Mouse (Mus musculus): ENCODE measurements around the gene Atp8a2. TPM values are rescaled to one million over a fixed set of nuclear protein-coding genes. Genes with fewer than 3 reads are reported as not detected.
"Not testable (repeated sequence)": the region's sequence is repeated elsewhere in the genome, so short reads cannot be mapped to it uniquely, and the experiment has no call there.

The Atp8a2 gene
- total RNA-seq, 1 experiment from 2014 or later = 0.82 TPM

GRCm38 (mm10) chr14:60026647-60027046, 170.3 kb downstream of the Atp8a2 start:
- DNase-seq = peak; percentile 78

GRCm38 (mm10) chr14:60015891-60016290, 181.1 kb downstream of the Atp8a2 start:
- peak; percentile 86 for DNase-seq

GRCm38 (mm10) chr14:60001801-60002200, 195.2 kb downstream of the Atp8a2 start:
- no peak for DNase-seq

DNA sequence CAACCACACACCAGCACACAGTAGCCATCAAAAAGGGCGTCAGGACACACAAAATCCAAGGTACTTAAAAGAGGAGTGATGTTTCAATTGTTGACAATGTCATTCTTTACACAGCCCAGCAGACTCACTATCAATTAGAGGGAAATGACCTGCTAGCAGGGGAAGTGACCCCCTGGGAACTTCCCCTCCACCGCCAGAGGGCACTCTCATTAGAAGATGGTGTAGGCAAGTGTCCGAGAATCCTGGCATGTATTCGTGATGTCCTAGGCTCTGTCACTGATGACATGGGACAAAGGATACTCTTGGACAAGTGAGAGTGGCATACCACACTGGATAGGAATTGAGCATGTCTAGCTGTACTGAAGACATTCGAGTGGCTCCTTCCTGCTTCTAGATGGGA, 208.1 kb downstream of the Atp8a2 start:
- peak; percentile 29 for DNase-seq

- no peak for DNase-seq
These were observed 209.0 kb downstream of the Atp8a2 start for GRCm38 (mm10) chr14:59987975-59988374.

DNA sequence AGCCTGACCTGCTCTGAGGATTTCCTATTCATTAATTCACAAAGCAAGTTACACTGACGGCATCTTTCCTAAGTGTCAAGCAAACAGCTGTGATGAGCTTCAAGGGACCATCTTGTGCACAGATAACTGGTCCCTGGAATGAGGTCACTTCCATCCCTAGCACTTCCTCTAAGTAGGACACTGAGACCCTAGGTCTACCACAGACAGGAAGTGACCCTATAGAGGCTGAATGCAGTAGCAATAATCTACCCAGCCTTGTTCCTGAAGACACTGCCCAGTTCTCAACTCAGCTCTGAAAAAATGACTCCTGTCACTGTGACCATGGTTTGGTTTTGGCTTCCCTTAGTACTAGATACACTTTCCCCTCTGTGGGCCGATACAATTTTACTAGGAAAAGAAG, 219.0 kb downstream of the Atp8a2 start:
- no peak for DNase-seq

- no peak for DNase-seq
These were observed 225.7 kb downstream of the Atp8a2 start for GRCm38 (mm10) chr14:59971221-59971730.

DNA sequence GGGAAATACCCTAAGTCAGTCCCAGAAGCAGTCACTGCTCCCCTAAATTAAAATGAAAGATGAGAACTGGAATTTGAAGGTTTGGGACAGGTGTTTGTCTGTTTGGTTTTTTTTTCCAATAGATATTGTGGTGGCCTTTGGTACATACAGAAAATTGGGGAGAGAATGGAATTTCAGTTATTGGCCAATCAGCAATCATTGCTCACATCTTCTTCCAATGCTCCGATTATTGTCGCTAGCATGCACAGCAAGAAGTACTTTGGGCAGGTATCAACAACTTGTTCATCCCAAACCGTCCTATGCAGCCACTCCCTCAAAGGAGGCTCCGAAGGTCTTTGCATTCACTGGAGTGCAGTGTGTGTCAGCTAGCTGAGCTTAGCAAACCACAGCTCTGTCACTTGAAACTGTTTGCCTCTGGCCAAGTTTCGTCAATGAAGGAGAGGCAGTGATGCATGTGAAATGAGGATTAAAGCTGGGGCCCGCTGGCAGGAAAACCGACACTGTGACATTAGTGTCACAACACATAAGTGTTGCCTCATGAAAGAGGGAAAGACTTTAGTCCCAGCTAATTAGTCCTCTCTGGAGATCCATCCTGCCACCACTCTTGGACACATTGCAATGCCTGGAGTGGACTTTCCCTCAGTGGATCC, 227.4 kb downstream of the Atp8a2 start:
- DNase-seq = peak; percentile 15

- no peak for DNase-seq
These were observed 229.0 kb downstream of the Atp8a2 start for GRCm38 (mm10) chr14:59967847-59968550.

DNA sequence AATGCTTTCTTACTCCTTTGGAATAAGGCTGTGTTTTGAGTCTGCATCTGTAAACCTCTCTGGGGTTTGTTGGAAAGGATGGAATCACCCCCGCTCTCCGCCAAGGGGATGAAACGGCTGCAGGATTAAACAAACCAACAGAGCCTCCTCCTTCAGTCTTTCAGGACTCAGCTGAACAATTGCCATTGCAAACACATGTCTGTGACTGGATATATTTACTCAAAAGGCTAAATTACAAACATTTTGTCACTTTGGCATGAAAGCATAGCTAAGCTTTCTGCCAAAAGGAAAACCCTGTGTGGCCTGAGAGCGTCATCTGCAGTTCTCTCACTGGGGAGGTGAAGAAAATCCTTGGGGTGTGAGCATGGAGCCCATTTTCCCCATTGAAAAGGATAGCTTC, 230.0 kb downstream of the Atp8a2 start:
- no peak for DNase-seq

- DNase-seq = no peak
These were observed 232.4 kb downstream of the Atp8a2 start for GRCm38 (mm10) chr14:59964569-59964968.

GRCm38 (mm10) chr14:59960961-59961360, 236.0 kb downstream of the Atp8a2 start:
- no peak for DNase-seq

- no peak for DNase-seq
These were observed 236.6 kb downstream of the Atp8a2 start for GRCm38 (mm10) chr14:59960214-59960890.

GRCm38 (mm10) chr14:59959723-59960122, 237.3 kb downstream of the Atp8a2 start:
- no peak for DNase-seq

DNA sequence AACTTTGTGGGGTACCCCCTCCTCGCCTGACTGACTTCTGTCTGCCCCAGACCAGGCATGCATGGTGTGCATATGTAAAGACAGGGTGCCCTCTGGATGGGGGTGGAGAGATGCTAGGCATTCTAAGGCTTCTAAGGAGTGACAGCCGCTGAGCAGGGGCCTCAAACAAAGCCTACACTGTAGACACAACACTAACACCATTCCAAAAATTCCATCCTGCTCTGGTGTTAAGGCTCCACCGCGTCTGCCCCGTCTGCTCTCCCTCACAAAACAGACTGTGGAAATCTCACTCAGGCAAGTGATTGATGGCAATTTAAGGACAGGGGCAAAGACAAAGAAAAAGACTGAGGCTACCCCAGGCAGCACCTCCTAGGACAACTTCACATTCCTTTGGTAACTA, 247.0 kb downstream of the Atp8a2 start:
- no peak for DNase-seq

DNA sequence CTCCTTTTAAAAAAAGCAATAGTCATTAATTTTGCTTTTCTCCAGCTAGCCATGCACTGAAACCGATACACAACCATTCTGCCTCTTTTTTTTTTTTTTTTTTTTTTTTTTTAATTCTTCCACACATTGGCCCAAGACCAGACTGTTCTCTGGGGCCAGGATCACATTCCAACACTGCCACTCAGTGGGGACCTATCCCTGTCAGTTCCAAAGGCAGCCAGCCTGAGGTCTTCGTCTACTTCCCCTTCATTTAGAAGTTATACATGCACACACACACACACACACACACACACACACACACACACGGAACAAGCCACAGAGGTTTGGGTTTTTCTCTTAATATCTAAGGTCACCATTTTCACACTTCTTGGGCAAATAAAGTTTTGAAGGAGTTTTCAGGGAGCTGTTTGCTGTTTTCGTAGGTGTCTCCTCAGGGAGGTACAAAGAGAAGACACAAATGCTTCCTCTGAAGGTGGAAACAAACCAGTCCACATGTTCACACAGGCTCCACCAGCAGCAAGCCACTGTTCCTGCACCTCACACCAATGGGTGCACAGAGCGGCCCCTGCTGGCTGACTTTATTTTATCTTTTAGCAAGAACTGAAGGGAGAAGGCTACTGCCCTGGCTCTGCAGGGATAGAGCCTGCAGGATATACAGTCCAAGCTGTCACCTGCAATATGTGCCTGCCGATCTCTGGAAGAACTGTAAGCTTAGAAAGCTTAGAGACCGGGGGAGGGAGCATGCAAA, 253.9 kb downstream of the Atp8a2 start:
- DNase-seq = peak; percentile 90

GRCm38 (mm10) chr14:59942199-59942598, 254.8 kb downstream of the Atp8a2 start:
- peak; percentile 7 for DNase-seq

GRCm38 (mm10) chr14:59932355-59932754, 264.6 kb downstream of the Atp8a2 start:
- no peak for DNase-seq

DNA sequence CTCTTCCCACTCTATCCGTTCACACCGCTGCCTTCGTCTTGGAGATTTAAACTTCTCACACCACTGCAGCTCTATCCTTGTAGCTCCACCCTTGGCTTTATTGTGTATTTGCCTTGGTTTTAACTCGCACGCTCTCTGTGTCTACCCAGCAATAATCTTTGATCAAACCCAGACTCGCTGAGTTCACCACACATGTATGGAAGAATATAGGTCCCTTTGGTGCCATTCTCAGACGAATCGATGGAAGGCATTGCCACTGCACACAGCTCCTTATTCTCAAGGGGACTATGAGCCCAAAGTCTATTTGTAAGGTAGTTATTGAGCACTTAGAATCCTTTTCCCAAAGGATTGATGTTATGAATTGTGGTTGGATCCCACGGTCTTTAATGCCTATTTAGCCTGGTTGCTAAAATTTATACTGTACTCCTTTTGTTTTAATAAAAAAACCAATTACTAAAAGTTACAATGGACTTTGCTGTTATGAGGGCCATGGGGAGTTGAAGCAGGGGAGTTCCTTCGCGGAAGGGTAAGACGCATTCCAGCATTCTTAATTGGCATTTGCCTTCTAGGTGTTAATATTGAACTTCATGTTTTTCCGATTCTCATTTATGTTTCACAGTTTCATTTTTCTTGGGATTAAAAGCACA, 265.4 kb downstream of the Atp8a2 start:
- DNase-seq = no peak

DNA sequence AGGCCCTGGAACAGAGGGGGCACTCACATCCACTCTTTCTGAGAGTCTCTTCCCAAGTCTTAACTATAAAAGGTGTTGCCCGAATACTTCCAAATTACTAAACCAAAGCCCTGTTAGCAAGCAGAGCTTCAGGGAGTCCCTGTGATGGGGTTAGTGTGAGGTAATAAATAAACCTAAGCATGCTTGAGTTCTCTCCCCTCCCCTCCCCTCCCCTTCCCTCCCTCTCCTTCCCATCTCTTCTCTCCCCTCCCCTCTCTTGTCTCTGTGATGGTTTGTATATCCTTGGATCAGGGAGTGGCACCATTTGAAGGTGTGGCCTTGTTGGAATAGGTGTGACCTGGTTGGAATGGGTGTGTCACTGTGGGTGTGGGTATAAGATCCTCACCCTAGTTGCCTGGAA, 267.8 kb downstream of the Atp8a2 start:
- DNase-seq = not testable (repeated sequence)

DNA sequence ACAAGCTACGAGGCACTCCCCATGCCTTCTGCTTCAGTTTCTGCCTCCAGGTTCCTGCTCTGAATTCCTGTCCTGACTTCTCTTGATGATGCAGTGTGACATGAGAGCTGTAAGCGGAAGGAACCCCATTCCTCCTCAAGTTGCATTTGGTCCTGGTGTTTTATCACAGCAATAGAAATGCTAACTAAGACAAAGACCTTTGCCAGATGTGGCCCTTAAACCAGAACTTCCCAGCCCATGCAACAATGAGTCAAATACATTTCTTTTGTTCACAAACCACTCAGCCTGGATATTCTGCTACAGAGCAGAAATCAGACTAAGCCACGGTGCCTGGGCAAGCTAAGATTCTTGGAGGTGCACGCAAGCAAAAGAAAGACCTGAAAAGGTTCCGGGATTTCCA, 268.2 kb downstream of the Atp8a2 start:
- DNase-seq = no peak

DNA sequence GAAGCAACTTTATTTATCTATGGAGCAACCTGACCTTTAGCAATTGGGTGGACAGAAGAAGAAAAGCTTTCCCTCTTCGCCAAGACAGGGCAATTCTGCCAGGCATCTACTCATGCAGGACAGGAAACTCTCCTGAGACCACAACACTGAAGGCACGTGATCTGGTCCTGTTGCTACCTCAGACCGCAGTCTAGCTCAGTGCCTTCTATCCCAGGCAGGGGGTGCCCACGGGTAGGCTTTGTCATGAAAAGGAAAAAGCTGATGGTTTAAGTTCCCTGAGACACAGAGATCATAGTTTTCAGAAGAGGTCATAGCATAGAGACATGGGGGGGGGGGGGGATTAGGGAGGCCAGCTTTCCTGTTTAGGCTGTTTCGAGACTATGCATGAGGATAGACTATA, 269.2 kb downstream of the Atp8a2 start:
- DNase-seq = no peak

Data from adrenal gland, postnatal 14 days (tissue).